Mouse (Mus musculus) inflammation-experienced regulatory T-cells, adult 6 months (primary cell): ENCODE measurements around the gene Olfr835. TPM values are rescaled to one million over a fixed set of nuclear protein-coding genes. Genes with fewer than 3 reads are reported as not detected.

Source experiments
- ATAC-seq: one replicate; pipeline ENCODE4 v1.8.0; 2017
- polyA plus RNA-seq, 3 experiments: library from polyadenylated mRNA; unstranded; fragments of 100-300 nt; shearing (Covaris generic); gene quantifications; one replicate each; pipeline ENCODE4 v1.2.1; 2017

Gene Olfr835
- not detected for polyA plus RNA-seq

DNA sequence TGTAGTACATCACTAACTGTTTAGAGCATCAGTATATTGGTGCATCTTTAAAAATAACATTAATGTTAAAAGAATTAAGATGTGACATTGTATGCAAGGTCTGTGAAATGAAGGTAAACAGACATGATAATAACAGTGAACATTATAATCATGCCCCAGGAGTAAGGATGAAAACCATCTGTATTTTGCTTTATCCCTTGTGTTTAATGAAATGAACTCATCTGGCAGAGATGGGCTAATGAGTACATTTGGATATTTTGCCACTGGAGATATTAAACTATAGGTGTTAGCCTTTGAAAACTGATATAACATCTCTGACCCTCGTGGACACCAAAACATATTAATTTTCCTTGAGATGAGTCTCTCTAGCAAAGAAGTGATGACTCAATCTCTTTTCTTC is at the start of gene Olfr835:
TSS of gene Olfr835 (plus strand) at position 301 of the 400 bp plus-strand sequence.
- ATAC-seq, result no peak

GRCm38 (mm10) chr9:18987690-18988089 is 44.8 kb upstream of the Olfr835 start, which contains the start of gene Olfr834:
TSS of gene Olfr834 (plus strand) at chr9:18987990.
- no peak for ATAC-seq

DNA sequence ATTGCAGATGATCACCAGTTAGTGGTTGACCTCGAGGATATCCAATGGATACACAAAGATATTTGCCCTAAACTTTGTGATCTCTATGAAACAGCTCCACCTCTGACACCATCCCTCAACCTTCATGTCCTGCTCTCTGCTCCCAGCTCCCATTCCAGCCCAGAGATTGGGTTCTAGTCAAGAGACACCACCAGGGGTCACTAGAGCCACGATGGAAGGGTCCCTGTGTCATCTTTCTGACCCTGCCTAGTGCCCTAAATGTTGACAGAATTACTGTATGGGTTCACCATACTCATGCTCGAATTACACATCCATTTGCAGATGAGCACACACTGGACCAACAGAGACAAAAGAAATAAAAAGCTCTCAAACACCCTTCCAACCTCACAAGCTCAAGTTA is 52.5 kb downstream of the Olfr835 start:
- ATAC-seq, result no peak

Other genes starting within 250 kb of the Olfr835 start
- not detected for gene Olfr828, start 213.2 kb upstream of the Olfr835 start, polyA plus RNA-seq
- gene Olfr829, start 177.8 kb upstream of the Olfr835 start, polyA plus RNA-seq, result not detected
- not detected for gene Olfr830, start 158.0 kb upstream of the Olfr835 start, polyA plus RNA-seq
- gene Olfr832, start 95.6 kb upstream of the Olfr835 start, polyA plus RNA-seq, result not detected
- gene Olfr834, start 44.7 kb upstream of the Olfr835 start, polyA plus RNA-seq, result not detected
- gene Olfr836, start 87.6 kb downstream of the Olfr835 start, polyA plus RNA-seq, result not detected
- not detected for gene Olfr837, start 103.6 kb downstream of the Olfr835 start, polyA plus RNA-seq
- gene Olfr839-ps1, start 144.6 kb downstream of the Olfr835 start, polyA plus RNA-seq, result not detected
- gene Olfr843, start 219.3 kb downstream of the Olfr835 start, polyA plus RNA-seq, result not detected